Mouse (Mus musculus): Measurements from ENCODE around the gene Akap2. TPM values are rescaled to one million over a fixed set of nuclear protein-coding genes. Genes with fewer than 3 reads are reported as not detected.

Akap2 gene
- polyA plus RNA-seq, 2 experiments: 0.76 to 1.5 TPM

- H3K9ac ChIP-seq (replicated peaks): no peak overlapping the region
- H3K27ac ChIP-seq: no peak overlapping the region
- no peak overlapping the region for H3K4me3 ChIP-seq (ENCODE audit: insufficient read depth in 1 of 2, low read depth in 2 of 2, low read length in 2 of 2)
- ATAC-seq (ENCODE audit: insufficient read depth) (peak; percentile 68), DNase-seq (ENCODE audit: low read depth in 3 of 3, low spot score in 3 of 3) (peak in 1 of 3 experiments; percentile 0)
- TF ChIP-seq EP300 (IDR thresholded peaks at IDR 0.05; ENCODE audit: low read depth): no peak
- no peak for TF ChIP-seq CTCF (IDR thresholded peaks at IDR 0.05; ENCODE audit: low read depth)
- peaks cover 0 to 10% of the 10 kb centered on the region in 2 experiments; a peak in 2 of 4 replicates for H3K4me1 ChIP-seq (replicated peaks; ENCODE audit: control insufficient read depth in 2 of 2, insufficient read depth in 2 of 2, low read length in 1 of 2)
- no peaks in the 10 kb centered on the region for H3K9me3 ChIP-seq (ENCODE audit: control insufficient read depth, low read length)
- no peaks in the 10 kb centered on the region for H3K27me3 ChIP-seq (ENCODE audit: control insufficient read depth, insufficient read depth, low read length)
- no peaks in the 10 kb centered on the region for H3K36me3 ChIP-seq (replicated peaks; ENCODE audit: control insufficient read depth, insufficient read depth, low read depth)
- peak overlapping the region; percentile 31; the same call in 1 of the 2 replicates for H3K4me2 ChIP-seq (ENCODE audit: low read depth)
- WGBS (ENCODE audit: insufficient replicate concordance): 2% methylated on average over 13 of the region's 13 CpGs
These were observed 42.1 kb upstream of the Akap2 start for GRCm38 (mm10) chr4:57675387-57675786.

GRCm38 (mm10) chr4:57677916-57678315 lies 39.5 kb upstream of the Akap2 start:
- no peak for ATAC-seq (ENCODE audit: insufficient read depth)
- no peaks in the 10 kb centered on the region for H3K36me3 ChIP-seq (replicated peaks; ENCODE audit: control insufficient read depth, insufficient read depth, low read depth)
- no peak overlapping the region for H3K4me2 ChIP-seq (ENCODE audit: low read depth)
- TF ChIP-seq CTCF (IDR thresholded peaks at IDR 0.05; ENCODE audit: low read depth): no peak
- TF ChIP-seq EP300 (IDR thresholded peaks at IDR 0.05; ENCODE audit: low read depth): no peak
- H3K27me3 ChIP-seq (ENCODE audit: control insufficient read depth, insufficient read depth, low read length): no peaks in the 10 kb centered on the region
- no peak overlapping the region for H3K9ac ChIP-seq (replicated peaks)
- DNase-seq (ENCODE audit: low read depth in 3 of 3, low spot score in 3 of 3): no peak
- no peak overlapping the region for H3K27ac ChIP-seq
- no peaks in the 10 kb centered on the region for H3K9me3 ChIP-seq (ENCODE audit: control insufficient read depth, low read length)
- H3K4me3 ChIP-seq (ENCODE audit: insufficient read depth in 1 of 2, low read depth in 2 of 2, low read length in 2 of 2): no peak overlapping the region
- 57% methylated on average over 12 of the region's 12 CpGs for WGBS (ENCODE audit: insufficient replicate concordance)
- peaks cover 0 to 10% of the 10 kb centered on the region in 2 experiments; a peak in 2 of 4 replicates for H3K4me1 ChIP-seq (replicated peaks; ENCODE audit: control insufficient read depth in 2 of 2, insufficient read depth in 2 of 2, low read length in 1 of 2)

GRCm38 (mm10) chr4:57678991-57679457 lies 38.4 kb upstream of the Akap2 start:
- WGBS (ENCODE audit: insufficient replicate concordance): 67% methylated on average over 9 of the region's 9 CpGs
- no peak overlapping the region for H3K27ac ChIP-seq
- H3K4me3 ChIP-seq (ENCODE audit: insufficient read depth in 1 of 2, low read depth in 2 of 2, low read length in 2 of 2): no peak overlapping the region
- peaks cover 0 to 7% of the 10 kb centered on the region in 2 experiments; a peak in 2 of 4 replicates for H3K4me1 ChIP-seq (replicated peaks; ENCODE audit: control insufficient read depth in 2 of 2, insufficient read depth in 2 of 2, low read length in 1 of 2)
- no peak for TF ChIP-seq CTCF (IDR thresholded peaks at IDR 0.05; ENCODE audit: low read depth)
- no peak for TF ChIP-seq EP300 (IDR thresholded peaks at IDR 0.05; ENCODE audit: low read depth)
- no peak for DNase-seq (ENCODE audit: low read depth in 3 of 3, low spot score in 3 of 3)
- no peak for ATAC-seq (ENCODE audit: insufficient read depth)
- H3K36me3 ChIP-seq (replicated peaks; ENCODE audit: control insufficient read depth, insufficient read depth, low read depth): no peaks in the 10 kb centered on the region
- no peak overlapping the region for H3K9ac ChIP-seq (replicated peaks)
- no peaks in the 10 kb centered on the region for H3K9me3 ChIP-seq (ENCODE audit: control insufficient read depth, low read length)
- H3K27me3 ChIP-seq (ENCODE audit: control insufficient read depth, insufficient read depth, low read length): no peaks in the 10 kb centered on the region
- H3K4me2 ChIP-seq (ENCODE audit: low read depth): no peak overlapping the region

GRCm38 (mm10) chr4:57680186-57680585 lies 37.3 kb upstream of the Akap2 start:
- no peaks in the 10 kb centered on the region for H3K4me1 ChIP-seq (replicated peaks; ENCODE audit: control insufficient read depth in 2 of 2, insufficient read depth in 2 of 2, low read length in 1 of 2)
- TF ChIP-seq EP300 (IDR thresholded peaks at IDR 0.05; ENCODE audit: low read depth) (no peak), CTCF (IDR thresholded peaks at IDR 0.05; ENCODE audit: low read depth) (no peak)
- no peak overlapping the region for H3K27ac ChIP-seq
- no peaks in the 10 kb centered on the region for H3K27me3 ChIP-seq (ENCODE audit: control insufficient read depth, insufficient read depth, low read length)
- H3K9ac ChIP-seq (replicated peaks): no peak overlapping the region
- H3K9me3 ChIP-seq (ENCODE audit: control insufficient read depth, low read length): no peaks in the 10 kb centered on the region
- no peak overlapping the region for H3K4me3 ChIP-seq (ENCODE audit: insufficient read depth in 1 of 2, low read depth in 2 of 2, low read length in 2 of 2)
- 65% methylated on average over 12 of the region's 12 CpGs for WGBS (ENCODE audit: insufficient replicate concordance)
- no peak overlapping the region for H3K4me2 ChIP-seq (ENCODE audit: low read depth)
- no peak for ATAC-seq (ENCODE audit: insufficient read depth)
- no peaks in the 10 kb centered on the region for H3K36me3 ChIP-seq (replicated peaks; ENCODE audit: control insufficient read depth, insufficient read depth, low read depth)
- DNase-seq (ENCODE audit: low read depth in 3 of 3, low spot score in 3 of 3): no peak

- ATAC-seq (ENCODE audit: insufficient read depth): no peak
- Histone ChIP-seq H3K4me3 (ENCODE audit: insufficient read depth in 1 of 2, low read depth in 2 of 2, low read length in 2 of 2) (no peak overlapping the region), H3K4me1 (replicated peaks; ENCODE audit: control insufficient read depth in 2 of 2, insufficient read depth in 2 of 2, low read length in 1 of 2) (no peaks in the 10 kb centered on the region), H3K9me3 (ENCODE audit: control insufficient read depth, low read length) (no peaks in the 10 kb centered on the region), H3K9ac (replicated peaks) (no peak overlapping the region), H3K4me2 (ENCODE audit: low read depth) (no peak overlapping the region), H3K36me3 (replicated peaks; ENCODE audit: control insufficient read depth, insufficient read depth, low read depth) (no peaks in the 10 kb centered on the region), H3K27me3 (ENCODE audit: control insufficient read depth, insufficient read depth, low read length) (no peaks in the 10 kb centered on the region), H3K27ac (no peak overlapping the region)
- no peak for TF ChIP-seq CTCF (IDR thresholded peaks at IDR 0.05; ENCODE audit: low read depth)
- no peak for TF ChIP-seq EP300 (IDR thresholded peaks at IDR 0.05; ENCODE audit: low read depth)
- 45% methylated on average over 12 of the region's 12 CpGs for WGBS (ENCODE audit: insufficient replicate concordance)
- DNase-seq (ENCODE audit: low read depth in 3 of 3, low spot score in 3 of 3): no peak
These were observed 35.9 kb upstream of the Akap2 start for GRCm38 (mm10) chr4:57681511-57681910.

Data from liver, embryonic 14.5 days (tissue).